Mouse (Mus musculus): Measurements from ENCODE around the gene Slc26a9. TPM values are rescaled to one million over a fixed set of nuclear protein-coding genes. Genes with fewer than 3 reads are reported as not detected.
A peak's percentile ranks its signal among the peaks of the same experiment; 100 is the strongest.
"Not testable (repeated sequence)": the region's sequence is repeated elsewhere in the genome, so short reads cannot be mapped to it uniquely, and the experiment has no call there.

Slc26a9 gene
- total RNA-seq, 2 experiments from 2014 or later, result not detected

- ATAC-seq (replicated peaks; ENCODE audit: poor library complexity, severe bottlenecking), result no peak
Observed at GRCm38 (mm10) chr1:131764581-131765338, 20.9 kb downstream of the Slc26a9 start.

GRCm38 (mm10) chr1:131765357-131766001 lies 21.7 kb downstream of the Slc26a9 start:
- peak; percentile 74 for ATAC-seq (replicated peaks; ENCODE audit: poor library complexity, severe bottlenecking)

DNA sequence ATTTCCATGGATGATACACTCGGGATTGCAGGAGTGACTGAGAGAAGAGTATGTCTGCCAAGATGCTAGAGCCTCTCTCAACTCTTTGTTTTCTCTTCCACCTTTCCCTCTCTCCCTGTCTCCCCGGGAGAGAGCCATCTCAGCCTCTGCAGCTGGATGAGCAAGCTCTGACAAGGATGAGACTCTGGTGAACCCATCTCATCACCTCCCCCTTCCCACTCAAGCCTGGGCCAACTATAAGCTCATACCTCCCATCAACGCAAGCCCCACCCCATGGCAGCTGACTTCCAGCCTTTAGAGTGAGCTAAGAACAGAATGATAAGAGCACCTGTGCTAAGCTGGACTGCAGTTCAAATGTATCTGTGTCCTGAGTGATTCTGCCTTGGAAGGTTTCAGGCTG lies 25.5 kb downstream of the Slc26a9 start:
- ATAC-seq (replicated peaks; ENCODE audit: poor library complexity, severe bottlenecking), result no peak

GRCm38 (mm10) chr1:131770656-131771055 lies 26.8 kb downstream of the Slc26a9 start:
- no peak for ATAC-seq (replicated peaks; ENCODE audit: poor library complexity, severe bottlenecking)

DNA sequence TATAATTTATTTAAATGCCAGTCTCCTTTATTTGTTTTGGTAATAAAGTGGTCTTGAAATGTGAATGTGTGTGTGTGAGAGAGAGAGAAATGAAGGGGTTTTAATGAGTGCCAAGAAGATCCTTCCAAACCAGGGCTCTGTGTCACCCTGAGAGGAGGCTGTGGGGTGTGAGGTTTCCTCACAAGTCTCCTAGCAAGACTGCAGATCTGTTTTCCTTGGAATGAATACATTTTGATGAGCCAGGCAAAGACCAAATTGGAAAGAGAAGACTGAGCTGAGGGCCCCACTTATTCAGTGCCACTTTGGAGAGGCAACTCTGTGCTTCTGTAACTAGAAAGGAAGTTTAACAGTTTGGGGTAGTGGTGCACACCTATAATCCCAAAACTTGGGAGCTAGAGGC lies 27.6 kb downstream of the Slc26a9 start:
- ATAC-seq (replicated peaks; ENCODE audit: poor library complexity, severe bottlenecking), result no peak

- no peak for ATAC-seq (replicated peaks; ENCODE audit: poor library complexity, severe bottlenecking)
Observed at GRCm38 (mm10) chr1:131794591-131794990, 50.8 kb downstream of the Slc26a9 start.

- no peak for ATAC-seq (replicated peaks; ENCODE audit: poor library complexity, severe bottlenecking)
Observed at GRCm38 (mm10) chr1:131795171-131795570, 51.3 kb downstream of the Slc26a9 start.

- ATAC-seq (replicated peaks; ENCODE audit: poor library complexity, severe bottlenecking), result peak; percentile 69
Observed at GRCm38 (mm10) chr1:131797202-131797909, 53.5 kb downstream of the Slc26a9 start, which contains the start of gene Pm20d1. TSS of gene Pm20d1 (plus strand) at chr1:131797381.

GRCm38 (mm10) chr1:131800001-131800400 lies 56.2 kb downstream of the Slc26a9 start:
- peak; percentile 47 for ATAC-seq (replicated peaks; ENCODE audit: poor library complexity, severe bottlenecking)

DNA sequence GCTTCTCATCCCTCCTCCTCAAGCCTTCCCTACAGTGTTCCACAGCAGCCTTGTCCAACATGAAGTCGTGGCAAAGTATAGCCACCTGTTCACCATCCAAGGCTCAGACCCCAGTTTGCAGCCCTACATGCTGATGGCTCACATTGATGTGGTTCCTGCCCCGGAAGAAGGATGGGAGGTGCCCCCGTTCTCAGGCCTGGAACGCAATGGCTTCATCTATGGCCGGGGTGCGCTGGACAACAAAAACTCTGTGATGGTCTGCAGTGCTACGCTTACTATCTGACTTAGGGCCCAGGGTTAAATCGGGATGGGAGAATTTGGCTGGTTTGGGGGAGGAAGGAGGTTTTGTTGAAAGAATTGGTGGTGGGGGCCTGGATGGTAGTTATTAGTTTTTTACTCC lies 57.2 kb downstream of the Slc26a9 start:
- no peak for ATAC-seq (replicated peaks; ENCODE audit: poor library complexity, severe bottlenecking)

GRCm38 (mm10) chr1:131802652-131803051 lies 58.8 kb downstream of the Slc26a9 start:
- no peak for ATAC-seq (replicated peaks; ENCODE audit: poor library complexity, severe bottlenecking)

GRCm38 (mm10) chr1:131804166-131804565 lies 60.3 kb downstream of the Slc26a9 start:
- no peak for ATAC-seq (replicated peaks; ENCODE audit: poor library complexity, severe bottlenecking)

GRCm38 (mm10) chr1:131808986-131809385 lies 65.2 kb downstream of the Slc26a9 start:
- ATAC-seq (replicated peaks; ENCODE audit: poor library complexity, severe bottlenecking), result no peak

GRCm38 (mm10) chr1:131809651-131810050 lies 65.8 kb downstream of the Slc26a9 start:
- no peak for ATAC-seq (replicated peaks; ENCODE audit: poor library complexity, severe bottlenecking)

DNA sequence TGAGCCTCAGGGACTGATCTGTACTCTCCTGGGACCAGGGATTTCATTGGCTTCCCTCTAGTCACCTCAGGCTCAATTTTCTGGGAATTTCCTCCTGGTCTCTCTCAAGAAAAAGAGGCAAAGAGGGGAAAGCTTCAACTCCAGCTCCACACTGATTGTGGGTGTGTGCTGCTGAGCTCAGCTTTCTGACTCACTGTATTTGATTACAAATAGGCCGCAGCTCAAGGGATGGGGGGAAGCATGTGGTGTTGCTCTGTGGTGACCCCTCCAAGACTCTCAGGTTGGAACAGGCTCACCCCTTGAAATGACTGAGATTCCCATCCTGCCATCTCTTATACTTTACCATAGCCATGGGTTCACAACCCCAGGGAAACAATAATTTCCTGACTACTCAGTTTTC lies 67.6 kb downstream of the Slc26a9 start:
- ATAC-seq (replicated peaks; ENCODE audit: poor library complexity, severe bottlenecking), result no peak

DNA sequence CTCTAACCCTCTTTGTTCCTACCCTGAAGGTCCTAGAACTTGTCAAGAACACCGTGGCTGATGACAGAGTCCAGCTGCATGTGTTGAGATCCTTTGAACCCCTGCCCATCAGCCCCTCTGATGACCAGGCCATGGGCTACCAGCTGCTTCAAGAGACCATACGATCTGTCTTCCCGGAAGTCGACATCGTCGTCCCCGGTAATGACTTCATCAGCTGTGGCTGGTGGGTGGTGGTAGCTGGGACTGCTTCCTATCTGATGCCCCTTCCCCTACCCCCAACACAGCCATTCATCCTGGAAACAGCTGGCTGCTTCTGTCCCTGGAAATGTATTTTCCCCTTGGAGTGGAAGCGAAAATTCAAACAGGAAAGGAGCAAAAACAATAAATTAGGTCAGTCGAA lies 68.2 kb downstream of the Slc26a9 start:
- no peak for ATAC-seq (replicated peaks; ENCODE audit: poor library complexity, severe bottlenecking)

DNA sequence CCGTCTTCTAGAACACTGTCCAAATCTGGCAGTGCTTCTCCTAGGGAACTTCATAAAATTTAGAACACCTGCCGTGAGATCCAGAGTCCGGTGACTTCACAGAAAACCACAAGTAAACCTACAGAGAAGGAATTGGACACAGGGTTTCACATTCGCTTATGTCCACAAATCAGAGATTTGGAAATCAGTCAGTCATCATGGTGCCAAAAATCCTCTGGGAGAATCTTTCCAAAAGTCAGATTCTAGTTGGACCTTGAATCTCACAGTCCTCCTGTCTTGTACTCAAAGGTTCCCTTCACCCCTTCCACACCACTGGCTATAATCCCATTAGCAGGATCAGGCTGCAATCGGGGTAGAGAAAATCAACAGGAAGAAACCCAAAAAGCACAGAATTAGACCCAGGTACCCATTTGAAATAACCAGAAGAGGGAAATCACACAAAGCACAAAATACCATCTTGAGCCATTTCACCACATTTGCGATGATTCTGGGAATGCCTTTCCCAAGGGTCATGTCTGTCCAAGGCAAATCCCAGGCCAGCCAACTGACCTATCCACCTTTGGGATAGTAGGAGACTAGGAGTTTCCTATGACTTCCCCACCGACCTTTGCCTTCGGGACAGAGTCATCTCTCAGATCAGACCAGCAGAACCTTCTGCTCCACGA lies 68.9 kb downstream of the Slc26a9 start:
- no peak for ATAC-seq (replicated peaks; ENCODE audit: poor library complexity, severe bottlenecking)

DNA sequence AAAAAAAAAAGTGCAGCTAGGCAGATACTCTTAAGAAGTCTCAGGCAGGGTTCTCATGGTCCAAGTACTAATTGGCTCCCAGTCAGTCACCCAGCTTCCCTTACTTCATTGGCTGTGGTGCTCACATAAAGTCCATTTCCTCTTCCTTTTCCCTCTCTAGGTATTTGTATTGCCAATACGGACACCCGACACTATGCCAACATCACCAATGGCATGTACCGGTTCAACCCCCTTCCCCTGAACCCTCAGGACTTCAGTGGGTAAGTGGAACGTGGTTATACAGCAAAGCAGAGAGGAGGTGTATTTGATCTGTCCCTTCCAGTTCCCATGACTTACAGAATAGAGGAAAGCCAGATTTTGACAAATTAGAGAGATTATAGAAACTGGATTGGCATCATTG lies 69.9 kb downstream of the Slc26a9 start:
- no peak for ATAC-seq (replicated peaks; ENCODE audit: poor library complexity, severe bottlenecking)

DNA sequence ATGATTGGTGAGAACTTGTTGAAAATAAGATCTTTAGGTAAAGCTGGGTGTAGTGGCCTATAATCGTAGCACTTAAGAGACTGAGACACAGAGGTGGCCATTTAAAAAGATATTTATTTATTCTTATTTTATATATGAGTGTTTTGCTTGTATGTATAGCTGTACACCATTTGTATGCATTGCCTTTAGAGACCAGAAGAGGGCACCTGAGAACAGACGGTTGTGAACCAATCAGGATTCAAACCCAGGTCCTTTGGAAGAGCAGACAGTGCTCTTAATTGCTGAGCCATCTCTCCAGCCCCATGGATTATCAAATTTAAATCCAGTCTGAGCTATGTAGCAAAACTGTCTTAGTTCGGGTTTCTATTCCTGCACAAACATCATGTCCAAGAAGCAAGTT lies 70.4 kb downstream of the Slc26a9 start:
- no peak for ATAC-seq (replicated peaks; ENCODE audit: poor library complexity, severe bottlenecking)

- ATAC-seq (replicated peaks; ENCODE audit: poor library complexity, severe bottlenecking), result no peak
Observed at GRCm38 (mm10) chr1:131816886-131817285, 73.1 kb downstream of the Slc26a9 start.

DNA sequence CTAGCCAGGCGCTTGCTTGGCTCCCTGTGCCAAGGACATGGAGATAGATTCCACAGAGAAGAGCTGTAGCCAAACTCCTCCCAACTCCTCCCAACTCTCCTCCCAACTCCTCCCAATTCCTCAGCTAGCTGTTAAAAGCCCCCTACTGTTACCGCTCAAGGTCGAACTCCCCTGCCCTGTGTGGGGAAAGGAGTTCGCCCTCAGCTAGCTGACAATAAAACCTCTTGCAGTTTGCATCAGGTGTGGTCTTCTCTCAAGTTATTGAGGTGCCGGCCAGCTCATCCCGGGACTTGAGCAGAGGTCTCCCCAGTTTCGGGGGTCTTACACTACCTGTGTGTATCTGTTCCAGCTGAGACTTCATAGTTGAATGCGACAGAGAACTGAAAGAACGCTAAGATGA lies 76.5 kb downstream of the Slc26a9 start:
- not testable (repeated sequence) for ATAC-seq (replicated peaks; ENCODE audit: poor library complexity, severe bottlenecking)

All from granulocyte monocyte progenitor cell, adult 5-6 weeks (primary cell).